Mouse (Mus musculus) frontal cortex, adult 2 months (tissue): ENCODE measurements around the gene Myd88. TPM values are rescaled to one million over a fixed set of nuclear protein-coding genes. Genes with fewer than 3 reads are reported as not detected.
A peak's percentile ranks its signal among the peaks of the same experiment; 100 is the strongest.

Experiments used
- DNase-seq, 2 experiments: peaks; one replicate each; pipeline ENCODE4 v3.0.0; 2022; ENCODE audit warnings: low spot score in 1 of 2; ENCODE audit errors: extremely low spot score in 1 of 2
- polyA plus RNA-seq: library from polyadenylated mRNA; depleted of rRNA; stranded (reverse); fragments of >200 nt; gene quantifications from 2 replicates; pipeline ENCODE4 v1.2.3, GENCODE M21; 2012

The Myd88 gene
- polyA plus RNA-seq, 1 experiment = 5.5 TPM

DNA sequence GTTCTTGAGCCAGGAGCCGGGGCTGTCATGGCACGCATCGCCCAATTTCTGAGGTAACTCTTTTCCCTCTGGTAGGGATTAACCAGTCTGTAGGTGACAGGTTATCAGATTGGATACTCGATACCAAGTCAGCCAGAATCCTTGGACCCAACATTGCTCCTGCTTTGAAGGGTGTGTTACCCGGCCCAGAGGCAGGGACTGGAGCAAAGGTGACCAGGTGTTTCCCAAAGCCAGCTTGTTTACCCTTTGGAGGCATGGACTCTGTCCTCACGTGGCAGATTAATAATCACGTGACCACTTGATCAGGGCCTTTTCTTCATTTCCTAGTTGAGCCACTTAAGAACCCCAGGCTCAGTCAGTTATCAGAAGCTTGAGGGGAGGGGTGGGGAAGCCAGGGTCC, 1.5 kb upstream of the Myd88 start:
- DNase-seq = no peak

GRCm38 (mm10) chr9:119340212-119340580, 1.0 kb downstream of the Myd88 start:
- no peak for DNase-seq

DNA sequence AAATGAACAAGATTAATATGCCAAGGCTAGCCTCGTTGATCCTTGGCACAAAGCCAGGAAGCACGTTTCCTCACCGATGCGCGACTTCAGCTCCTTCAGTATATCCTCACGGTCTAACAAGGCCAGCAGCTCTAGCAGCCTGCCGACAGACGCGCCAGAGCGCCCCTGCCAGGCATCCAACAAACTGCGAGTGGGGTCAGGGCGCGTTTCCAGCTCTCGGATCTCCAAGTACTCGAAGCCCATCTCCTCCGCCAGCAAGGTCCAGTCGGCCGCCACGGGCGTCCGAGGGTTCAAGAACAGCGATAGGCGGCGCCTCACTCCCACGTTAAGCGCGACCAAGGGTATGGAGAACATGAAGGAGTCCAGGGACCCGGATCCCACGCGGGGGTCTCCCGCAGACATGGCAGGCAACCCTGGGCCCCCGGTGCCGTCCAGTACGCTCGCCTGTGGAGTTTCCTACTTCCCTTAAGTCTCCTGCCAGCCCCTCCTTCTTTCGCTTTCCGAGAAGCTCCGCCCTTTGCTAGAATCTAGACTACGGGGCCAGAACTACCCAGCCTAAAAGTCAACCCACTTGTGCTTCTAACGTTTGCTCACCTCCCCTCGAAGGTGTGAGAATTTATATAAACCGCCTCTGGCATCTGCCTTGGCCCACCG, 1.5 kb downstream of the Myd88 start, which contains the start of gene Acaa1a:
Gene Acaa1a, plus strand, starts transcription at position 119 of the 654 bp plus-strand sequence.
- peak in 1 of 2 experiments; percentile 30 for DNase-seq

DNA sequence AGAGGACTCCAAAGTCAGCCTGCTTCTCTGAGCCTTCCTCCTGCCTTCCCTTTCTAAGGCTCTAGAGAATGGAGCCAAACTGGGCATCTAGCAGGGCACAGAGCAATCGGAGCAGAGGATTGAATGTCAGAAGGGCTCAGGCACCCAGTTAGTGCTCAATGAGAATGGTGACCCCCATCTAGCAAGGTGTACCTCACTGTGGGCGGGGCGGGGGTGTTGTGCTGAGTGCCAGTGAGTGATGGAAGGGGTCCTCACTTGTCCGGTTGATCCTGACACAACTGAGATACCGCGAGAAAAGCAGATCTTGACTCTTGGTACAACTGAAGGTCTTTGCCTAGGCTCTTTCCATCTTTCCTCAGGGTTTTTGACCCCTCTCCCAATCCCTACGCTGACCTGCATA, 2.1 kb downstream of the Myd88 start:
- DNase-seq = no peak

GRCm38 (mm10) chr9:119338350-119338749, 2.9 kb downstream of the Myd88 start:
- no peak for DNase-seq

DNA sequence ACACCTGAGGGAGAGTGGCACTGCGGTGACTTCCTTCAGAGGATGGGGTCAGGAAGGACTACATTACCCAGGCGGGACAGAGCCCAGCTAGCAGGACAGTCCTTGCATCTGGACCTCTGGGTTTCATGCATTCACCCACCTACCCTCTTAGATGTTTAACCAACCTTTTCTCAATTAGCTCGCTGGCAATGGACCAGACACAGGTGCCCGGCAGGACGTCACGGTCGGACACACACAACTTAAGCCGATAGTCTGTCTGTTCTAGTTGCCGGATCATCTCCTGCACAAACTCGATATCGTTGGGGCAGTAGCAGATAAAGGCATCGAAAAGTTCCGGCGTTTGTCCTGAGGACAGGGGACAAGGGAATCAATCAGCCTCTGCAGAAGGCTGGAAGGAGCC, 3.4 kb downstream of the Myd88 start:
- DNase-seq = no peak

- no peak for DNase-seq
Measured at GRCm38 (mm10) chr9:119335571-119335970, 5.6 kb downstream of the Myd88 start.

GRCm38 (mm10) chr9:119334834-119335233, 6.4 kb downstream of the Myd88 start:
- peak in 1 of 2 experiments; percentile 53 for DNase-seq

DNA sequence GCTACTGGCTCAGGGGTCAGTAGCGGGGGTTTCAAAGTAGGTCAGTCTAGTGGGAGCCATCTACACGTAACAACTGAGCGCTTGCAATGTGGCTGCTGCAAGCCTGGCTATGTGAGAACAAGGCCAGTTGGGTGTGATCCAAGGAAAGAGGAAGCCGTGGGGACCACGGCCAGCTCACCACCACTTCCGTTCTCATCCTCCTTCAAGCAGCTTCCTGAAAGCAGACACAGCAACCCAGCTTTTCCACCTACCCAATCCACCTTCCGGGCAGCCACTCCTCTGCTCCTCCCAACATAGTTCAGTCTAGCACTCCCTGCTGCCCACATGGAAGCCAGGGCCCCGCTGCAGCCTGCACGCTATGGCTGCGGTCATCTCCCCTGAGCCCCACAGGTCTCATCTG, 6.9 kb downstream of the Myd88 start:
- DNase-seq = peak in 1 of 2 experiments; percentile 69

DNA sequence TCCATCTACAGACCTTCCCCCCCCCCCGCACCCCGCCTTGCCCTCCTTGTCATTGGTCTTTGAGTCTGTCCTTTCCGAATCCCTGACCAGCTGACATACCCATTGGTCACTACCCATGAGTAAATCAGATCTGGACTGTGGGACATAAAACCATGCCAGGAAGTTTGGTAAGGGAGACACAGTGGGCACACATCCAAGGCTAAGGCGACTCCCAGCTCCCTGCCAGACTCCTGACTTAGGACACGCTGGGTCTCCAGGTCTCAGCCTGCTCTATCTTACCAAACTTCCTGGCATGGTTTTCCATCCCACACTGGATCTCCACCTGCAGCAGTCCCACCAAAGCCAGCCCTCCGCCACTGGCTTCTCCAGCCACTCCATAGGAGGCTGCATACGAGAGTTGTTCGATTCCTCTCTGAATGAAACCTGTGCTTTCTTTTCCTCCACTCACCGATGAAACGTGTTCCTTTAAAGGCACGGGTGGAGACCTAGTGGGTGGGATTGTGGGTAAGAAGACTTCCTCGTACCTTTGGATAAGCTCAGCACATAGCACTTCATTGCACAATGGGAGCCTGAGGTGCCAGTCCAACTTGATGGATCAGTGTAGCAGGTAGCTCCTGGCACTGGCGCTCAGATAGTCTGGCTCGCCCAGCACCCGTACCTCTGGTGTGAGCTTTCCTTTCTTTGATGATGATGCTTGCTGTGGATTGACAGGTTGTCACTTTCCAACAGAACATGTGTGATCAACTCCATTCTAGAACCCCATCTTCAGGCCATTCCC, 10.8 kb downstream of the Myd88 start:
- no peak for DNase-seq

DNA sequence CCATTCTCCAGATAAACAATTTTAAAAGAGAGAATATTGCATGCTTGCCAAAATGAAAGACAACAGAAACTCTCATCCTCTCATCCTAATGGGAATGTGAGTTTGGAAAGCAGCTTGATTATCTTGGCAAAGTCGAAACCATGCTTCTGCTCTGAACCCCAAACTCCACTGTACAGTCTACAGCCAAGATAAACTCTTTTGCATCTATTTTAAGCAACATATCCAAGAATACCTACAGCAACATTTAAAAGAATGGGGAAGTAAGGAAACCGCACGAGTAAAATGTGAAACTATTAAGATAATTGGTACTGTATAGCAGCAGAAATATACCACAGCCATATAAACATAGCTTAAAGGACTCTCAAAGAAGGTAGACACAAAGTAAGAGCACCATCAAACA, 12.7 kb downstream of the Myd88 start:
- DNase-seq = no peak

- DNase-seq = no peak
Measured at GRCm38 (mm10) chr9:119324130-119324529, 17.1 kb downstream of the Myd88 start.

DNA sequence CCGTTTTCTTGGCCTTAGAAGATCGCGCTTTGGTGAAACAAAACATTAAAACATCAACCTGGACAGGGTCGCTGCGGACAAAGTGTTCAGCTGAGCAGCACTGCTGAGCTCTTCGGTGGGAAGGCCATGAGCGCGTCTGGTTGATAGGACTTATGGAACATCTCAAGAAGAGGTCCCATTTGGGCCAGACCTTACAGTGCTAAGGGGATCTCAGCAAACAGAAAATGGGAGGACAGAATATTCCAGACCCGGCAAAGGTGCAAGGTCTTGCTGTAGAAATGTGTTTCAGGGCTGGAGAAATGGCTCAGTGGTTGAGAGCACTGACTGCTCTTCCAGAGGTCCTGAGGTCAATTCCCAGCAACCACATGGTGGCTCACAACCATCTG, 18.0 kb downstream of the Myd88 start:
- DNase-seq = no peak

DNA sequence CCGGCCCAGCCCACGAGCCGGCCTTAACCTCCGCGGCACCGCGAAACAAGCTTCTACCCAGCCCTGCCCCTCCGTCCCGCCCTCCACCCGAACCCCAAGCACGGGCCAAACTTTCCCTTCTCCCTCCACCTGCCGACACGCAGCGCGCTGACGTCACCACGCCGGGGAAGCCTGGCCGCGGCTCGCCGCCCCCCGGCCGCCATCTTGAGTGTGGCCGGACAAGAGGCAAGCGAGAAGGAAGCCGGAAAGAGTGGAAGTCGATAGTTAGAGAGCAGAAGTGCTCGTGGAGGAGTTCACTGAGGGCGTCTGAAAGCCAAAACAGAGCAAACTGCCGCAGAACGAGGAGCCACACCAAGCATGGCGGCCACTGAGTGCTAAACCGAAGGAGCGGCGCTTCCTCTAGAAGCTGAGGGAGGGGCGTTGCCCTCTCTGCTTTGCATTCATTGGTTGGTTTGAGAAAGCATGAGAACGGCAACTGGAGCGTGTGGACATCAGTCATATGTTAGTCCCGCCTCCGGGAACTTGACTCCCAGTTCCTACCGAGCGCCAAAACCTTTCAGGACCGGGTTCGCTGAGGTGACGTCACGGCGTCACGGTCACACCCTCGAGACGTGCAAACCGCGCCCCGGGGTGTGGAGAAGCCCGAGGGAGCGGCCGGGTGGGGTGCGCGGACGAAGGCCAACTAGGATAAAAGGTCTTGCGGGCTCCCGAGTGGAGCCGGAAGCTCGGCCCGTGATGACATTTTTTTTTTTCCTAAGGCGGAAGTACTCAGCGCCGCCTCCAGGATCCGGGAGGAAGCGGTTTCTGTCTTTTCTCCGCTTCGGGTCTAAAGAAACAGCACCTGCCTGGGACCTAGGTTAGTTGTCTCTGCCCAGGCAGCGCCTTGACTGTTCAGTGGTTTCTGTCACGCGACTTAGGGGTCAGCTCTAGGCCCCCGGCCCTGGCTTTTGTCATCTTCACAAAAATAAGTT, 18.6 kb downstream of the Myd88 start, which contains the start of gene Oxsr1:
Gene Oxsr1, minus strand, starts transcription at position 139 of the 971 bp plus-strand sequence.
- DNase-seq = peak; percentile 99 to 100

DNA sequence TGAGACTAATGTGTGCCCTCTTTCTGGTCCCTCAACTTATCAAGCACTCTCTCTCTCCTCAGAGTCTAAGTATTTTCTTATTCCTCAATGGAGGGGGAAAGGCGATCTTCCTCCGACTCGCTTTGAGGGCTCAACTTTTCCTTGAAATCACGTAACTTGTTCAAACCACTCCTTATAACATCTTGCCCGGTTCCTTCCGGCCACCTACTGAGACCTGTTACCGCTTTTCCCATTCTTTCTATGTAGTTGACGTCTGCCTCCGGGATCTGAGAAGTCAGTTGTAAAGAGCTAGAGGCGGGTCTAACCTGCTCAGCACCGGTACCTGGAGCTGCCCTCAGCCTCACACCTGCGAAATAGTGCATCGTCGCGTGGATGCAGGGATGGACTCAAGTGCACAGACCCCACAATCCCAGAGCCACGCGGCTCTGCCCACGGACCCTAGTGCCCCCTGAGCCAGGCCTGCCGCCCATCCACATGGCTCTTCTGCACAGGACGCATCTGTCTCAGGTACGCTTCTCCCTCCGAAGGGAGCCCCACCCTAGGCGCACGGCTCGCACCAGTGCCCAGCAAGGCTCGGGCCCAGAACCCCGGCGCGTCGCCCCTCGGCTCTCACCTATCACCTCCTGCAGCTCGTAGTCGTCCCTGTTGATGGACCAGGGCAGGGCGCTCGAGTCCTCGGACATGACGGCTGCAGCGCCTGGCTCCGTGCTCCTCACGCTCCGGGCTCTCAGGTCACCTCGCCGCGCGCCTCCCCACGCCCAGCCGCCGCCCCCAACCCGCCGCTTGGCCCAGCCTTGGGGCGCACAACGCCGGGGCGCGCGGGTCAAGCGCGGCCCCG, 19.6 kb downstream of the Myd88 start:
- DNase-seq = no peak

- no peak for DNase-seq
Measured at GRCm38 (mm10) chr9:119320946-119321345, 20.3 kb downstream of the Myd88 start.

GRCm38 (mm10) chr9:119320446-119320845, 20.8 kb downstream of the Myd88 start:
- DNase-seq = no peak

DNA sequence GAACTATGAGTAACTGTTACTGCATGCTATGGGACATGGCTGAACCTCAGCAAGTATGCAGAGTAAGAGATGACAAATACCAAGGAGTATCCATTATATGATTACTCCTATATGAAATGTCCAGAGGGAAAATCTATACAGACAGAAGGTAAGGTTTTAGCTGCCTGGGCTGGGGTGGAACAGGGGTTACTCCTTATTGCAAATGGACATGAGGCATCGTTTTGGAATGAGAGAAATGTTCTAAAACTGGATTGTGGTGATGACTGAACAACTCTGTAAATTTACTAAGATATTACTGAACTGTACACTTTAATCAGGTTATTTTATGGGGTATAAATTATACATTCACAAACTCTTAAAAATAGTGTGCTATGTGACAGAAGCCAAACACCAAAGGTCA, 22.3 kb downstream of the Myd88 start:
- DNase-seq = no peak

- no peak for DNase-seq
Measured at GRCm38 (mm10) chr9:119313096-119313495, 28.1 kb downstream of the Myd88 start.

DNA sequence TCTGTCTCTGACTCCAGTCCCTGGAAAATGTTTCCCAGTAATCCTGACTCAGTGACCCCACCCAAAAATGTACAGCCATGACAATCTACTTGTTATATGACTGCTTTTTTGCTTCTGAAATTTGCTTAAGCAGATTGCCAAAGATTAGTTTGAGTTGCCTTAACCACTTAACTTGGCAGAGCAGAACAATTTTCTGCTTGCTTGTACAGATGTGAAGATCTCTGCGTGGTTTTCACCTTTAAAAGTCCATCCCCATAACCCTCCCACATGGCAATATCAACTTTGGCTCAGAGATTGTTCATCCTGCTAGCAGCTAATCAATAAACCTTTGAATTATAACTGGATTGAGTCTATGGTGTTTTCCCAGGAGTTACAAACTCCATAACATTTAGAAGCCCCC, 32.1 kb downstream of the Myd88 start:
- DNase-seq = no peak
